Mouse (Mus musculus) neural tube, embryonic 11.5 days (tissue): ENCODE data around the gene Gm49776. TPM values are rescaled to one million over a fixed set of nuclear protein-coding genes. Genes with fewer than 3 reads are reported as not detected.
A peak's percentile ranks its signal among the peaks of the same experiment; 100 is the strongest.

Experiments used
- ATAC-seq: fragments of 200-750 bp; cut with Nextera tagmentation; 2 replicates; pipeline ENCODE4 v1.8.0; 2017; ENCODE audit warnings: moderate number of reproducible peaks, mild to moderate bottlenecking, moderate TSS enrichment, moderate library complexity; ENCODE audit not compliant: insufficient read depth, low FRiP score, low TSS enrichment
- DNase-seq: peaks from one replicate; pipeline ENCODE4 v3.0.0-alpha.2; 2015; ENCODE audit warnings: low spot score
- H3K27ac ChIP-seq: fragments of 300-500 bp; sonication (generic); 2 replicates; pipeline ENCODE4 v1.5.1; 2014; ENCODE audit warnings: low read depth, mild to moderate bottlenecking, low read length
- H3K27me3 ChIP-seq: fragments of 300-500 bp; sonication (generic); 2 replicates; pipeline ENCODE4 v1.6.1; 2014; ENCODE audit warnings: mild to moderate bottlenecking, low read length, mixed read lengths; ENCODE audit not compliant: control insufficient read depth, insufficient read depth
- H3K36me3 ChIP-seq: fragments of 300-500 bp; sonication (generic); 2 replicates; pipeline ENCODE4 v1.6.1; 2014; ENCODE audit warnings: mild to moderate bottlenecking, low read length, moderate library complexity, mixed read lengths; ENCODE audit not compliant: control insufficient read depth, insufficient read depth
- H3K4me1 ChIP-seq: fragments of 300-500 bp; sonication (generic); 2 replicates; pipeline ENCODE4 v1.6.1; 2014; ENCODE audit warnings: low read length, mixed read lengths; ENCODE audit not compliant: control insufficient read depth, insufficient read depth
- H3K4me2 ChIP-seq: fragments of 300-500 bp; sonication (generic); 2 replicates; pipeline ENCODE4 v1.6.1; 2014; ENCODE audit warnings: low read depth, mild to moderate bottlenecking, moderate library complexity
- H3K4me3 ChIP-seq: fragments of 300-500 bp; sonication (generic); 2 replicates; pipeline ENCODE4 v1.5.1; 2014; ENCODE audit warnings: low read depth, low read length
- H3K9ac ChIP-seq: fragments of 300-500 bp; sonication (generic); 2 replicates; pipeline ENCODE4 v1.6.1; 2014; ENCODE audit warnings: mild to moderate bottlenecking, low read length
- H3K9me3 ChIP-seq: fragments of 300-500 bp; sonication (generic); 2 replicates; pipeline ENCODE4 v1.6.1; 2016; ENCODE audit warnings: low read length; ENCODE audit not compliant: control insufficient read depth
- WGBS: fragments of 180-500 bp; shearing (Covaris S2); extraction: QIAGEN DNeasy Blood & Tissue Kit; methylation state at CpG from one replicate; pipeline ENCODE4 v1.1.7; 2014; 5-methylcytosine and 5-hydroxymethylcytosine counted together
- polyA plus RNA-seq: library from polyadenylated mRNA; unstranded; fragments of >200 nt; fragmentation: Nextera tagmentation; extraction: Ambion mirVana; gene quantifications from 2 replicates; pipeline ENCODE4 v1.2.1, GENCODE M21; 2014

Gm49776 gene
- polyA plus RNA-seq, 1 experiment from 2014 or later, result 9.2 TPM

- no peak overlapping the region for H3K27ac ChIP-seq
- H3K36me3 ChIP-seq, result peaks cover 39% of the 10 kb centered on the region
- no peak for DNase-seq
- peaks cover 13% of the 10 kb centered on the region for H3K4me1 ChIP-seq
- H3K9ac ChIP-seq, result no peak overlapping the region
- H3K4me3 ChIP-seq, result no peak overlapping the region
- no peaks in the 10 kb centered on the region for H3K9me3 ChIP-seq
- ATAC-seq, result no peak
- no peak overlapping the region for H3K4me2 ChIP-seq
- WGBS, result 87% methylated on average over 6 of the region's 6 CpGs
- no peaks in the 10 kb centered on the region for H3K27me3 ChIP-seq
Observed at GRCm38 (mm10) chr16:18252736-18253135, 5.4 kb downstream of the Gm49776 start.

- H3K4me2 ChIP-seq, result peak overlapping the region; percentile 88; the same call in 1 of the 2 replicates
- no peaks in the 10 kb centered on the region for H3K27me3 ChIP-seq
- H3K9ac ChIP-seq, result 0 out of 2 replicates have a peak overlapping the region, but pooled peaks have one; percentile 23
- 72% methylated on average over 10 of the region's 10 CpGs for WGBS
- no peak for DNase-seq
- H3K4me3 ChIP-seq, result peak overlapping the region; percentile 6; the same call in 1 of the 2 replicates
- H3K36me3 ChIP-seq, result peaks cover 28% of the 10 kb centered on the region
- peaks cover 23% of the 10 kb centered on the region for H3K4me1 ChIP-seq
- no peak overlapping the region for H3K27ac ChIP-seq
- ATAC-seq, result no peak
- H3K9me3 ChIP-seq, result no peaks in the 10 kb centered on the region
Observed at GRCm38 (mm10) chr16:18250828-18251790, 7.0 kb downstream of the Gm49776 start.

DNA sequence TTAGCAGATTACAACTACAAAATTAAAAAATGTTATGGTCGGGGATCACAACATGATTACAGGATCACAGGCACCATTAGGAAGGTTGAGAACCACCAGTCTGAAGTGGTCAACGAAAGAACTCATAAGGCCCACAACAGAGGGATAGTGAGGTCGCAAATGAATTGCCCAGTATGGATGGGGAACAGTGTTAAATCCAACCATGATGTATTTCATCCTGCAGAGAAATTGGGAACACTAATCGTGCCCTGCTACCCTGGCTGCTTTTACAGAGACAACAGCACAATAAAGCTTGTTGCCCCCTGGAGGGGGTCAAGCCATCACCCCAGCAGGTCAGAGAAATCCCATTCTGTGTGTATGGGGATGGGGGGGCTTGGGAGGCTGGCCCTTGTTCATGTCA lies 7.9 kb downstream of the Gm49776 start:
- 61% methylated on average over 4 of the region's 4 CpGs for WGBS
- Histone ChIP-seq H3K4me1 (peaks cover 23% of the 10 kb centered on the region), H3K27me3 (no peaks in the 10 kb centered on the region), H3K9me3 (no peaks in the 10 kb centered on the region), H3K27ac (no peak overlapping the region), H3K9ac (peak overlapping the region; percentile 75), H3K36me3 (peaks cover 27% of the 10 kb centered on the region), H3K4me3 (peak overlapping the region; percentile 91), H3K4me2 (peak overlapping the region; percentile 88)
- ATAC-seq (no peak), DNase-seq (no peak)

GRCm38 (mm10) chr16:18249364-18249967 lies 8.7 kb downstream of the Gm49776 start:
- Histone ChIP-seq H3K4me3 (peak overlapping the region; percentile 91), H3K4me2 (peak overlapping the region; percentile 88), H3K27me3 (no peaks in the 10 kb centered on the region), H3K4me1 (peaks cover 23% of the 10 kb centered on the region), H3K36me3 (peaks cover 33% of the 10 kb centered on the region), H3K9ac (peak overlapping the region; percentile 75), H3K9me3 (no peaks in the 10 kb centered on the region), H3K27ac (peak overlapping the region; percentile 86)
- ATAC-seq, result peak; percentile 33; the same call in 1 of the 2 replicates
- WGBS, result 10% methylated on average over 27 of the region's 27 CpGs
- peak; percentile 55 for DNase-seq

GRCm38 (mm10) chr16:18248433-18249363 lies 9.4 kb downstream of the Gm49776 start, which contains the start of the genes Trmt2a and Ranbp1:
Gene Trmt2a, plus strand, starts transcription at chr16:18248679.
Gene Ranbp1, minus strand, starts transcription at chr16:18248732.
- WGBS, result 0% methylated on average over 87 of the region's 102 CpGs
- peak within 1 kb of the TSS; percentile 94 for H3K9ac ChIP-seq
- H3K4me1 ChIP-seq, result peaks cover 23% of the 10 kb centered on the region
- no peaks in the 10 kb centered on the region for H3K27me3 ChIP-seq
- H3K4me2 ChIP-seq, result peak within 1 kb of the TSS; percentile 88
- H3K27ac ChIP-seq, result peak within 1 kb of the TSS; percentile 89
- peaks cover 27% of the 10 kb centered on the region for H3K36me3 ChIP-seq
- H3K4me3 ChIP-seq, result peak within 1 kb of the TSS; percentile 91
- DNase-seq, result peak; percentile 99
- ATAC-seq, result peak; percentile 95
- H3K9me3 ChIP-seq, result no peaks in the 10 kb centered on the region

DNA sequence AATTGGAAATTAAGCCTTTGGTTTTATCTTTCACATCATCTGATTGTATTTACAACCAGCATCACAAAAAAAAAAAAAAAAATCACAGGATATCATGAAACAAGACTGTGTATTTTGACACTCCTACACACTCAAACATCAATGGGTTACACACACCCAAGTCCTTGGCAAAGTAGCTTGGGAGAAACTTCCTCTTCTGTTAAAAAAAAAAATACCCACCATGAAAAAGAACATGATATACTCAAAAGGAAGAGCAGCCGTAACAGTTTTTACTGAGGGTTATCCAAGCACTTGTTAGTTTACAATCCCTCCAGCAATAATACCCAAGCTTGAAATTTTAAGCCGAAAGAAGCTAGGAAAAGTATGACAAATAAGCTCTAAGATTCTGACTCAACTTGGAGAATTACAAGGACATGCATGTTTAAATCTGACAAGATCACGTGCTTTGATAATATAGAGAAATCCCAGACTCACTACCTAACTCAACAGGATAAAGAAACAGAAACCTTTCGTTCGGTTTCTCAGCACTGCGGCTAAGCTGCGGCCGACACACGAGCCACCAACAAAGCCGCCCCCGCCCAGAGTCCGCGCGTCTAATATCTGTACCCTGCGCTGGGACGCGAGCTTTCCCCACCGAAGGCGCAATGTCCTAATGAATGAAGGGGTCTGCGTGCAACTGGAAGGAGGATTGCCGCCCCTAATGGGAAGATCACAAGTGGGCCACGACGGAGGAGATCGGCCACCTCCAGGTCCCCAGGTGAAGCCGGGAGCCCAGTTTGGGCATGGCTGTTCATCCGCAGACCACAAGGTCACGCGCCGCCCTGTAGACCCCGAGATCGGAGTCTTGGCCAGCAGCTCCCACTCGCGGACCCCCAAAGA lies 10.4 kb downstream of the Gm49776 start:
- peak overlapping the region; percentile 89 for H3K27ac ChIP-seq
- peak overlapping the region; percentile 91 for H3K4me3 ChIP-seq
- peaks cover 29% of the 10 kb centered on the region for H3K36me3 ChIP-seq
- DNase-seq (no peak), ATAC-seq (peak; percentile 2; the same call in 1 of the 2 replicates)
- H3K4me1 ChIP-seq, result peaks cover 23% of the 10 kb centered on the region
- no peaks in the 10 kb centered on the region for H3K27me3 ChIP-seq
- peak overlapping the region; percentile 94 for H3K9ac ChIP-seq
- under 1% methylated on average over 33 of the region's 33 CpGs for WGBS
- no peaks in the 10 kb centered on the region for H3K9me3 ChIP-seq
- peak overlapping the region; percentile 88 for H3K4me2 ChIP-seq

- H3K36me3 ChIP-seq, result peaks cover 23% of the 10 kb centered on the region
- H3K9ac ChIP-seq, result no peak overlapping the region
- no peak for ATAC-seq
- H3K4me1 ChIP-seq, result peaks cover 4% of the 10 kb centered on the region
- no peak overlapping the region for H3K4me2 ChIP-seq
- H3K9me3 ChIP-seq, result no peaks in the 10 kb centered on the region
- no peak for DNase-seq
- no peaks in the 10 kb centered on the region for H3K27me3 ChIP-seq
- 94% methylated on average over 10 of the region's 10 CpGs for WGBS
- no peak overlapping the region for H3K27ac ChIP-seq
- no peak overlapping the region for H3K4me3 ChIP-seq
Observed at GRCm38 (mm10) chr16:18241581-18241980, 16.5 kb downstream of the Gm49776 start.
